Mouse (Mus musculus) left cerebral cortex, postnatal 14 days (tissue): ENCODE measurements around the gene Zfp989. TPM values are rescaled to one million over a fixed set of nuclear protein-coding genes. Genes with fewer than 3 reads are reported as not detected.
"Not testable (repeated sequence)": the region's sequence is repeated elsewhere in the genome, so short reads cannot be mapped to it uniquely, and the experiment has no call there.

Source experiments
- DNase-seq, 2 experiments: peaks; one replicate each; pipeline ENCODE4 v3.0.0; 2021 to 2022; ENCODE audit warnings: low spot score in 2 of 2, mixed read lengths in 1 of 2
- intact Hi-C: fragments of 180-260 bp; cut with DNase I; formaldehyde crosslinking; loops from one replicate; pipeline ENCODE4 v1.15.1; 2025
- long read RNA-seq, 2 experiments: library from polyadenylated mRNA; stranded (forward); transcript quantifications; one replicate each; pipeline ENCODE4 v2.0.0; 2021
- total RNA-seq, 2 experiments: library from RNA; stranded (reverse); gene quantifications; 2 replicates each; pipeline ENCODE4 v1.2.3; 2021

Gene Zfp989
- not detected for total RNA-seq
- long read RNA-seq, experiment 1: 0 reads
- long read RNA-seq, experiment 2: 0 reads

GRCm38 (mm10) chr4:146971757-146972156 lies at the start of gene Zfp989:
Zfp989 (plus strand) TSS chr4:146971976.
- DNase-seq, intact Hi-C loops: not testable (repeated sequence)

- DNase-seq: no peak
- intact Hi-C loops: no loop called here
Observed at GRCm38 (mm10) chr4:146932311-146933082, 39.3 kb upstream of the Zfp989 start.

GRCm38 (mm10) chr4:146941691-146942090 lies 30.1 kb upstream of the Zfp989 start:
- intact Hi-C loops, DNase-seq: not testable (repeated sequence)

GRCm38 (mm10) chr4:146976581-146976980 lies 4.8 kb downstream of the Zfp989 start:
- DNase-seq, intact Hi-C loops: not testable (repeated sequence)

- DNase-seq, intact Hi-C loops: not testable (repeated sequence)
Observed at GRCm38 (mm10) chr4:147018400-147018799, 46.6 kb downstream of the Zfp989 start.

- DNase-seq, intact Hi-C loops: not testable (repeated sequence)
Observed at GRCm38 (mm10) chr4:147021550-147021949, 49.8 kb downstream of the Zfp989 start, which contains the start of gene Rex2. Rex2 (plus strand) TSS chr4:147021850.

GRCm38 (mm10) chr4:147026374-147026773 lies 54.6 kb downstream of the Zfp989 start:
- intact Hi-C loops, DNase-seq: not testable (repeated sequence)

GRCm38 (mm10) chr4:147031308-147032036 lies 59.7 kb downstream of the Zfp989 start:
- DNase-seq, intact Hi-C loops: not testable (repeated sequence)

Other genes with a start within 250 kb of the Zfp989 start
- gene Gm21411, start 62.4 kb upstream of the Zfp989 start, total RNA-seq: not detected
- under 1 TPM; 0.15 to 0.23 TPM for gene Rex2, start 49.9 kb downstream of the Zfp989 start, total RNA-seq
- 1 to 10 TPM; 8.9 to 9.9 TPM for gene Zfp991, start 160.1 kb downstream of the Zfp989 start, total RNA-seq